Mouse (Mus musculus) olfactory bulb, adult 2 months (tissue): Measurements from ENCODE around the gene Kti12.

ENCODE experiments used
- CTCF ChIP-seq: fragments of 200-500 bp; IDR thresholded peaks from 2 replicates; pipeline ENCODE4 v1.5.1; 2012; ENCODE audit warnings: low read depth, mild to moderate bottlenecking, low read length, moderate library complexity; ENCODE audit not compliant: insufficient read depth
- POLR2A ChIP-seq: fragments of 200-500 bp; IDR thresholded peaks from 2 replicates; pipeline ENCODE4 v1.6.1; 2012; ENCODE audit warnings: mild to moderate bottlenecking, low read depth, low read length, moderate library complexity; ENCODE audit not compliant: insufficient read depth

DNA sequence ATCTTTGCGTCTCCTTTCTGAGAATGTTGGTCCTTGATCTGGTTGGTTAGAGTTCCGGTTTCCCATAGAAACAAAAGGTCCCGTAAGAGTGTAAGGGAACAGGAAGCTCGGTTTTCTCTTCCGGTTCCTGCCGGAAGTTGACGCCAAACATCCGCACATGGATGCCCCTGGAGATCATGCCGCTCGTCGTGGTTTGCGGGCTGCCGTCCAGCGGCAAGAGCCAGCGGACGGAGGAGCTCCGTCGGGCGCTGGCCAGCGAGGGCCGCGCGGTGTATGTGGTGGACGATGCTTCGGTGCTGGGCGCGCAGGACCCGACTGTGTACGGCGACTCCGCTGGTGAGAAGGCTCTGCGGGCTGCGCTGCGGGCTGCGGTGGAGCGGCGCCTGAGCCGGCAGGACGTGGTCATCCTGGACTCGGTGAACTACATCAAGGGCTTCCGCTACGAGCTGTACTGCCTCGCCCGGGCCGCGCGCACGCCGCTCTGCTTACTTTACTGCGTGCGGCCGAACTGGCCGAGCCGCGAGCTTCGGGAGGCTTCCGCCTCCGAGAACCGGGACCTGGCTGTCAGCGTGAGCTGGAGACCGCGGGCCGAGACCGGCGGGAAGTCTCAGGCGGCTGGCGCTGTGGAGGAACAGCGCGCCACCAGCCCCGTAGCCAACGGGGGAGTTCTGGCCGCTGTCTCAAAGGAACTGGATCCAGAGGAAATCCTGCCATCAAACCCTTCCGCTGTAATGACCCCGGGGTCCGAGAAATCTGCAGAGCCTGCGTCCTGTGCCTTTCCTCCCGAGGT lies at the start of gene Kti12:
- no peak for TF ChIP-seq CTCF
- TF ChIP-seq POLR2A = peak; percentile 38; the same call in 1 of the 2 replicates
